Mouse (Mus musculus): Measurements from ENCODE around the gene Srp54c.
A peak's percentile ranks its signal among the peaks of the same experiment; 100 is the strongest.
"Not testable (repeated sequence)": the region's sequence is repeated elsewhere in the genome, so short reads cannot be mapped to it uniquely, and the experiment has no call there.

The Srp54c gene

GRCm38 (mm10) chr12:55229626-55230519 is at the start of gene Srp54c:
TSS of gene Srp54c (plus strand) at chr12:55230168.
- not testable (repeated sequence) for DNase-seq (ENCODE audit: low spot score in 2 of 2)

- not testable (repeated sequence) for DNase-seq (ENCODE audit: low spot score in 2 of 2)
Observed at GRCm38 (mm10) chr12:55187686-55188085, 42.3 kb upstream of the Srp54c start.

- not testable (repeated sequence) for DNase-seq (ENCODE audit: low spot score in 2 of 2)
Observed at GRCm38 (mm10) chr12:55189127-55189526, 40.8 kb upstream of the Srp54c start.

GRCm38 (mm10) chr12:55199306-55199705 is 30.7 kb upstream of the Srp54c start, which contains the start of gene 1700047I17Rik2:
TSS of gene 1700047I17Rik2 (plus strand) at chr12:55199592.
- DNase-seq (ENCODE audit: low spot score in 2 of 2), result not testable (repeated sequence)

- DNase-seq (ENCODE audit: low spot score in 2 of 2), result not testable (repeated sequence)
Observed at GRCm38 (mm10) chr12:55199799-55200198, 30.2 kb upstream of the Srp54c start.

- DNase-seq (ENCODE audit: low spot score in 2 of 2), result not testable (repeated sequence)
Observed at GRCm38 (mm10) chr12:55212944-55213343, 17.0 kb upstream of the Srp54c start.

DNA sequence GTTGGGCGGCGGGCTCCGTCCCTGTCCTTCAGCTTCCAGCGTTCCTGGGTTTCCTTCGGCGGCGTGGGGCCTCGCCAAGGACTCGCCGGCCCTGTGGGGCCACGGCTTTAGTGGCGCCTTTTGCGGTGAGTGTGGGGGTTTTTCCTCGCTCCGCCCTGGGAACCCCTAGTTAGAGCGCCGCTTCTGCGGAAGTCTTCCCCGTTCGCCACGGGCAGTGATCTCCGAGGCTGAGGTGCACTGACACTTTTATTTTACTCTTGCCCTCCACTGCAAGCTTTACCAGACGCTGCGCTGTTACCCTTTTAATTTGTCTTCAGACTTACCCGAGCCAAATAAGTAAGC is 523 bp downstream of the Srp54c start:
- peak; percentile 2 to 3 for DNase-seq (ENCODE audit: low spot score in 2 of 2)

GRCm38 (mm10) chr12:55242243-55242642 is 12.3 kb downstream of the Srp54c start:
- not testable (repeated sequence) for DNase-seq (ENCODE audit: low spot score in 2 of 2)

GRCm38 (mm10) chr12:55261950-55262349 is 32.0 kb downstream of the Srp54c start:
- DNase-seq (ENCODE audit: low spot score in 2 of 2), result not testable (repeated sequence)

GRCm38 (mm10) chr12:55263385-55263784 is 33.4 kb downstream of the Srp54c start:
- not testable (repeated sequence) for DNase-seq (ENCODE audit: low spot score in 2 of 2)

DNA sequence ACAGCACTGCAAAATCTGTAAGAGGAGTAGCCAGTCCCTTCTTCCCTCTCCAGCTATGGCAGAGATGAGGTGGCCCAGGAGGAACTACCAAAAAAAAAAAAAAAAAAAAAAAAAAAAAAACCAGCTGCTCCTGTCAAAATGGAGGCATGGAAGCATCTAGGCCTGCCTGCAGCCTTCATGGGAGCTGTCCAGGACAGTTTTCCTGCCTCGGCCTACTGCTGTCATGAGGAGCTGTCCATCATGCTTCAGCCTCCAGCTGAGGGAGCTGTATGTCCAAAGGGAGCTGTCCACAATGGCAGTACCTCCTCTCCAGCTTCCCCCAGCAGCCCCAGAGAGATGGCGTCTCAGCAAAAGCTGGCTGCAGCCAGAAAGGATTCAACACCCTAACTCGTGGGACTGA is 42.3 kb downstream of the Srp54c start:
- no peak for DNase-seq (ENCODE audit: low spot score in 2 of 2)

DNA sequence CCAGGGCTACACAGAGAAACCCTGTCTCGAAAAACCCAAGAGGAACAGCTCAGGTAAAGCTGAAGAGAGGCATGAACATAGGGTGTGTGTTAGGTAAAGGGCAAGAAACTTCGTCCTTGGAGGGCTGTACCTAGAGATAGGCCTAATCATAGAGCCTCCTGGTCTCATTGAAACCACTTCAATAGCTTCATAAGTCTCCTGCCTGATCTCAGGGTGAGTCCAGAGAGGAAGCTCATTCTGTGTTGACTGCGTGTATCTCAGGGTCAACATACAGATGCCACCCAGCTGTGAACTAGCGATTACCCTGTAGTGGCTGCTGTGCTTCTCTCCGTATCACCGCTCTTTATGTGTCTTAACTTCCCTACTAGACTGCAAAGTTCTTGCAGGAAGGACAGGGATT is 47.6 kb downstream of the Srp54c start:
- DNase-seq (ENCODE audit: low spot score in 2 of 2), result not testable (repeated sequence)

DNA sequence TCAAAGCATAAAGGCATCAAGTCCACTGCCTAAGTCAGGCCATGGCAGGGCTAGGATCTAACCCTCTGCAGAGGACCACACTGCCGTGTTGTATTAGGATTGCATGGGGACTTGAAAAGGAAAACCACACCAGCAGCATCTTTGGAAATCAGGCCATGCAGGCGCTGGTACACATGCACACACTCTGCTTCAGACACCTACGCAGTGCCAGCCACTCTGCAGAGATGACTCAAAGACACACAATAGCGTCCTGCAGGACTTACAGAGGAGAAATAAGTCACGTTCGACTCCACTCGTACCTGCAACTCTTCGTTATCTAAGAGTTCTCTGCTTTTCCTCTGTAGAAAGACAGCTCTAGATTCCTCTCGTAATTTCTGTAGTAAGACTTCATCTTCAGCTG is 68.1 kb downstream of the Srp54c start:
- DNase-seq (ENCODE audit: low spot score in 2 of 2), result no peak

DNA sequence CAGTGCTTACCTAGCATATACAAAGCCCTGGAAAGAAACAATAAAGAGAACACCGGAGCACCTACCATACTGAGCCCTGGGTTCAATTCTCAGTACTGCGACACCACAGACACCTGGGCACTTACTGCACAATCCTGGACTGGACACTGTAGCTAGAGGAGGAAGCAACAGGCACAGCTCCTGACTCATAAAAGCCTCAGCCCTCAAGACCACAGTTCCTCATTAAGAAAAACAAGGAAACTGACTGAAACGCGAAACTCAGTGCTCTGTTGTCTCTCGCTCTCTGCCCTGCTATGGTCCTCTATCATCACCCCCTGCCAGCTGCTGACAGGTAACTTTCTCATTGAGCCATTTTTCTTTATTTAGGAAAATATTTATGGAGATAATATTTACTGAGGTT is 69.4 kb downstream of the Srp54c start, which contains the start of gene 1110008L16Rik:
TSS of gene 1110008L16Rik (plus strand) at position 242 of the 400 bp plus-strand sequence.
- no peak for DNase-seq (ENCODE audit: low spot score in 2 of 2)

DNA sequence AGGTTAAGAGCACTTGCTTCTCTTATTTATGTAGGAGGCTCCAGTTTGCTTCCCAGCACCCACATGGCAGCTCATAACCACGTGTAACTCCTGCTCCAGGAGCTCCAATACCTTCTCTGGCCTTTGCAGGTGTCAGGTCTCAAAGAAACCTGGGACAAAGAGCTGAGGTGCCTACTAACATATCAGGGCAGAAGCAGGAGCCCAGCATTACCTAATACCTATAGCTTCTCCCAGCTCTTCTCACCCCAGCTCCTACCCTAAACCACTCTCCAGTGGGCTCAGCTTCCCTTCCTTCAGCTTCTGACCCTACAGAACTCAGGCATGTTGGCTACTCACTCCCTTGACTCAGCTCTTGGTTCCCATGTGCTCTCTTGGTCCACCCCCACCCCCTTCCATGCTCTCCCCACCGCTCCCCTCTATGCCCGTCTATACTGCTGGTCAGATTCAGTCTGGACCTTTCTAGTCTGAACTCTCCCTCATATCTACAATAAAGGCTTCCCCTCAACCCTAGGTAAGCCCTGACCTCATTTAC is 70.9 kb downstream of the Srp54c start:
- DNase-seq (ENCODE audit: low spot score in 2 of 2), result no peak

DNA sequence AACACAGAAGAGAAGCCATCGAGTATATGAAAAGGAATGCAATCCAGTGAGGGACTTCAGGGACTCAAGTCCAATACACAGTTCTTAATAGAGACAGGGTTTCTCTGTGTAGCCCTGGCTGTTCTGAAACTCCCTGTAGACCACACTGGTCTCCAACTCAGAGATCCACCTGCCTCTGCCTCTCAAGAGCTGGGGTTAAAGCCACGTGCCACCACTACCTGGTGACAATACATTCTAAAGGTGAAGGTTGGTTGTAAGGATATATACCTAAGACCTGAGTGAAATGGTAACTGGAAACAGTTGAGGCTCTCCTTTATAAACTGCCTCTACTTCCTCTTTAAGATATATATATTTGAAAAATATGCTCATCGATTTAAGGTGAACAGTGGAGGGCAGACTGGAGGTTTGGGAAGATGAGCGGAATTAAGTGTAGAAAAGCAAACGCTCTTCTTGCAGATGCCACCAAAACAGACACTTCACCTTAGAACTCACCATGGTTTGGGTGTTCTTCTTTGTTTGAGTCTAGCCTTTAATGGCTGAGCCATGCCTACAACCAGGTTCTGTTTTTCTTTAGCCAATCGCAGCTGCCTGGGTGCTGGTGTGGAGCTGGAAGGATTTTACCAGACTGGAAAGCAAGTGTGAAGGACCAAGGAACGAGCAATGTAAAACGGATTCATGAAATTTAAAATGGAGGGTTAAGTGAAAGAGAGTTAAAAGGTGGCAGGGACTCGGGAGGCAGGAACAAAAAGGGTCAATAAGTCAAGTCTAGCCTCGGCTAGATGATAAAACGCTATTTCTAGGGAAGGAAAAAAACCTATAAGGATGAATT is 71.7 kb downstream of the Srp54c start:
- no peak for DNase-seq (ENCODE audit: low spot score in 2 of 2)

GRCm38 (mm10) chr12:55302485-55303441 is 72.8 kb downstream of the Srp54c start, which contains the start of gene Ppp2r3c:
TSS of gene Ppp2r3c (minus strand) at chr12:55302998.
- DNase-seq (ENCODE audit: low spot score in 2 of 2), result peak; percentile 89 to 94

- DNase-seq (ENCODE audit: low spot score in 2 of 2), result no peak
Observed at GRCm38 (mm10) chr12:55306371-55306770, 76.4 kb downstream of the Srp54c start.

- no peak for DNase-seq (ENCODE audit: low spot score in 2 of 2)
Observed at GRCm38 (mm10) chr12:55307566-55307965, 77.6 kb downstream of the Srp54c start.

DNA sequence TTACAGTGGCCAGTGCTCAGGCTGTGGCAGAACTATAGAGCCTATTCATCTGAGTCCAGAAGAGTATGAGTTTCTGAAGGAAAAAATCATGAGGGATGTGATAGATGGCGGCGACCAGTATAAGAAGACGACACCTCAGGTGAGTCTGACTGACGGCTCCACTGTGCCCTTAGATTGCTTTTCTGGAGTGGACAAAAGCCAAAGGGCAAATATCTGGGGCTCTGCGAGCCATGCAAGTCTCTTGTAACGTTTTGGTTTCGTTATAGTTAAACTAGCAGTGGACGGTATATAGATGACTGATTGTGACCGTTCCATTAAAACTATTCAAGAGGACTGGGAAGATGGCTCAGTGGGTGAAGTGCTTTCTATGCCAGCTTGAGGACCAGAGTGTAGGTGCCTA is 78.8 kb downstream of the Srp54c start:
- DNase-seq (ENCODE audit: low spot score in 2 of 2), result no peak

DNA sequence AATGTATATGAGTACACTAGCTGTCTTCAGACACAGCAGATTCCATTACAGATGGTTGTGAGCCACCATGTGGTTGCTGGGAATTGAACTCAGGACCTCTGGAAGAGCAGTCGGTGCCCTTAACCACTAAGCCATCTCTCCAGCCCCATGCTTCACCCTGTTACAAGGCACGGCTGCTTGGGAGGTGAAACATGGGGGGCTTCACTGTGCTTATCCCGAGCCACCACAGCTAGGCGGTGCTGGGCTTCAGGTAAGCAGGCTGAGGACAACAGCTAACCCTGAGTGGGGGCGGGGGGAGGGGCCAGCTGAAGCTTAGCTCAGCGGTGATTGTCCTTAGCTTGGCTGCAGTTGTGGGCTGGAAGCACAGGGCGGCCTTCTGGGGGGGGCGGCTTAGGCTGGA is 79.5 kb downstream of the Srp54c start:
- no peak for DNase-seq (ENCODE audit: low spot score in 2 of 2)
